Mouse (Mus musculus) cerebellum, adult 2 months (tissue): ENCODE measurements around the gene Adamtsl1.

Experiments used
- CTCF ChIP-seq: fragments of 200-500 bp; IDR thresholded peaks from 2 replicates; pipeline ENCODE4 v1.5.1; 2011; ENCODE audit warnings: low read depth, mild to moderate bottlenecking, control low read depth, low read length, moderate library complexity, borderline replicate concordance; ENCODE audit not compliant: insufficient read depth
- POLR2A ChIP-seq: fragments of 200-500 bp; IDR thresholded peaks from 2 replicates; pipeline ENCODE4 v1.6.1; 2011; ENCODE audit warnings: low read length, control low read depth, borderline replicate concordance; ENCODE audit not compliant: insufficient read depth

- TF ChIP-seq POLR2A (no peak), CTCF (no peak)
These were observed 610.4 kb downstream of the Adamtsl1 start for GRCm38 (mm10) chr4:86124374-86124773.
